Mouse (Mus musculus) CH12.LX (cell line): Measurements from ENCODE around the gene Rad1. TPM values are rescaled to one million over a fixed set of nuclear protein-coding genes. Genes with fewer than 3 reads are reported as not detected.
A peak's percentile ranks its signal among the peaks of the same experiment; 100 is the strongest.
"Not testable (repeated sequence)": the region's sequence is repeated elsewhere in the genome, so short reads cannot be mapped to it uniquely, and the experiment has no call there.

Experiments used
- DNase-seq: peaks from one replicate; pipeline ENCODE4 v3.0.0-alpha.2; 2013; ENCODE audit errors: extremely low read depth
- H3K27ac ChIP-seq: 2 replicates; pipeline ENCODE4 v1.5.1; 2012; ENCODE audit warnings: low read depth, mild to moderate bottlenecking, control low read depth, moderate library complexity; ENCODE audit not compliant: insufficient read depth
- H3K27me3 ChIP-seq: replicated peaks from 2 replicates; pipeline ENCODE3; 2012; ENCODE audit warnings: inconsistent platforms
- H3K36me3 ChIP-seq, 2 experiments: replicated peaks in 1 of 2; 2 replicates each; pipeline versions ENCODE3 to v1.6.1; 2012; ENCODE audit warnings: inconsistent platforms in 1 of 2, low read length in 1 of 2, mild to moderate bottlenecking in 1 of 2, mixed read lengths in 1 of 2, moderate library complexity in 1 of 2; ENCODE audit not compliant: control insufficient read depth in 1 of 2, insufficient read depth in 1 of 2
- H3K4me1 ChIP-seq, 2 experiments: 2 replicates each; pipeline ENCODE4 v1.6.1; 2012; ENCODE audit warnings: inconsistent platforms in 1 of 2, moderate library complexity in 1 of 2; ENCODE audit not compliant: insufficient read depth in 2 of 2, control insufficient read depth in 1 of 2
- H3K4me2 ChIP-seq: 2 replicates; pipeline ENCODE4 v1.6.1; 2012; ENCODE audit warnings: low read depth, mild to moderate bottlenecking, control low read depth; ENCODE audit not compliant: poor library complexity, insufficient read depth, severe bottlenecking
- H3K4me3 ChIP-seq, 3 experiments: fragments of 150-350 bp in 1 of 3; sonication (generic) in 1 of 3; replicated peaks in 1 of 3; 2 replicates each; pipeline versions ENCODE3 to v1.5.1; 2011 to 2012; ENCODE audit warnings: low read depth in 2 of 3, low read length in 2 of 3, mild to moderate bottlenecking in 2 of 3, moderate library complexity in 2 of 3, control low read depth in 1 of 3, improper control_type of control experiment in 1 of 3, inconsistent platforms in 1 of 3, mixed read lengths in 1 of 3; ENCODE audit not compliant: poor library complexity in 1 of 3
- H3K79me2 ChIP-seq: replicated peaks from 2 replicates; pipeline ENCODE4 v1.6.1; 2012; ENCODE audit warnings: mild to moderate bottlenecking, moderate library complexity; ENCODE audit not compliant: control insufficient read depth, poor library complexity, insufficient read depth, severe bottlenecking; ENCODE audit errors: extremely low read depth
- H3K9ac ChIP-seq: 2 replicates; pipeline ENCODE4 v1.6.1; 2012; ENCODE audit warnings: low read depth, mild to moderate bottlenecking, control low read depth, moderate library complexity; ENCODE audit not compliant: insufficient read depth
- H3K9me3 ChIP-seq: replicated peaks from 2 replicates; pipeline ENCODE3; 2012; ENCODE audit warnings: low read length, inconsistent platforms, mixed read lengths
- CTCF ChIP-seq, 2 experiments: IDR thresholded peaks in 1 of 2; conservative IDR thresholded peaks in 1 of 2; 2 replicates each; pipeline ENCODE4 v1.5.1; 2011 to 2012; ENCODE audit warnings: low read depth in 2 of 2, low read length in 2 of 2, improper control_type of control experiment in 1 of 2, inconsistent platforms in 1 of 2, mild to moderate bottlenecking in 1 of 2, moderate library complexity in 1 of 2
- E2F4 ChIP-seq: IDR thresholded peaks from 2 replicates; pipeline ENCODE4 v1.6.1; 2011; ENCODE audit warnings: low read depth, low read length, improper control_type of control experiment; ENCODE audit not compliant: insufficient replicate concordance
- ELF1 ChIP-seq: IDR thresholded peaks from 2 replicates; pipeline ENCODE4 v1.6.1; 2014; ENCODE audit warnings: low read depth, mild to moderate bottlenecking, inconsistent platforms, low read length, improper control_type of control experiment
- ETS1 ChIP-seq: conservative IDR thresholded peaks from 2 replicates; pipeline ENCODE4 v1.6.1; 2012; ENCODE audit warnings: low read depth, mild to moderate bottlenecking, inconsistent platforms, low read length, improper control_type of control experiment, moderate library complexity
- HCFC1 ChIP-seq: IDR thresholded peaks from 2 replicates; pipeline ENCODE4 v1.6.1; 2012; ENCODE audit warnings: low read depth, mild to moderate bottlenecking, inconsistent platforms, low read length, improper control_type of control experiment
- KAT2A ChIP-seq: IDR thresholded peaks from 2 replicates; pipeline ENCODE4 v1.6.1; 2012; ENCODE audit warnings: low read length, improper control_type of control experiment, inconsistent platforms; ENCODE audit not compliant: insufficient replicate concordance
- MAX ChIP-seq: IDR thresholded peaks from 2 replicates; pipeline ENCODE4 v1.6.1; 2011; ENCODE audit warnings: low read length, improper control_type of control experiment
- MEF2A ChIP-seq: IDR thresholded peaks from 2 replicates; pipeline ENCODE4 v1.6.1; 2014; ENCODE audit warnings: low read depth, mild to moderate bottlenecking, inconsistent platforms, low read length, improper control_type of control experiment, borderline replicate concordance
- NELFE ChIP-seq: IDR thresholded peaks from 2 replicates; pipeline ENCODE4 v1.6.1; 2011; ENCODE audit warnings: low read depth, low read length, improper control_type of control experiment
- NRF1 ChIP-seq: IDR thresholded peaks from 2 replicates; pipeline ENCODE4 v1.6.1; 2014; ENCODE audit warnings: low read depth, mild to moderate bottlenecking, inconsistent platforms, low read length, improper control_type of control experiment, moderate library complexity
- POLR2A ChIP-seq: IDR thresholded peaks from 2 replicates; pipeline ENCODE4 v1.6.1; 2011; ENCODE audit warnings: low read depth, mild to moderate bottlenecking, improper control_type of control experiment, low read length
- RAD21 ChIP-seq: IDR thresholded peaks from 2 replicates; pipeline ENCODE4 v1.6.1; 2011; ENCODE audit warnings: low read depth, mild to moderate bottlenecking, low read length, improper control_type of control experiment, moderate library complexity
- SMC3 ChIP-seq: IDR thresholded peaks from 2 replicates; pipeline ENCODE4 v1.6.1; 2011; ENCODE audit warnings: low read depth, low read length, improper control_type of control experiment
- TBP ChIP-seq: conservative IDR thresholded peaks from 2 replicates; pipeline ENCODE4 v1.6.1; 2011; ENCODE audit warnings: low read depth, low read length, improper control_type of control experiment
- USF1 ChIP-seq: IDR thresholded peaks from 2 replicates; pipeline ENCODE4 v1.6.1; 2014; ENCODE audit warnings: low read depth, mild to moderate bottlenecking, inconsistent platforms, low read length, improper control_type of control experiment
- ZC3H11A ChIP-seq: IDR thresholded peaks from 2 replicates; pipeline ENCODE4 v1.6.1; 2012; ENCODE audit warnings: low read depth, mild to moderate bottlenecking, inconsistent platforms, low read length, improper control_type of control experiment
- ZMIZ1 ChIP-seq: IDR thresholded peaks from 2 replicates; pipeline ENCODE4 v1.6.1; 2012; ENCODE audit warnings: low read depth, mild to moderate bottlenecking, inconsistent platforms, low read length, improper control_type of control experiment
- dilution Hi-C: fragments of 300-500 bp; cut with MboI; formaldehyde crosslinking; loops from 2 replicates; pipeline ENCODE4 v1.14.3; 2020; ENCODE audit warnings: low sequenced_read_pairs; ENCODE audit not compliant: extremely low pct_unique_long_range_greater_than_20kb, extremely low pct_ligation_motif_present
- in situ Hi-C: fragments of 300-500 bp; cut with MboI; formaldehyde crosslinking; loops from 3 replicates; pipeline ENCODE4 v1.14.3; 2019; ENCODE audit warnings: low sequenced_read_pairs, low pct_ligation_motif_present, low pct_unique_long_range_greater_than_20kb, mixed read lengths
- polyA plus RNA-seq: library from polyadenylated mRNA; unstranded; fragments of >175 nt; gene quantifications from 2 replicates; pipeline ENCODE4 v1.2.1, GENCODE M21; 2012; ENCODE audit warnings: low read depth; ENCODE audit not compliant: insufficient read length
- total RNA-seq, 2 experiments: library from RNA; depleted of rRNA; stranded (reverse); fragments of 300-350 nt in 1 of 2; fragments of >200 nt in 1 of 2; gene quantifications; 2 replicates each; pipeline ENCODE4 v1.2.3; 2012 to 2014

The Rad1 gene
- total and polyA plus RNA-seq, 3 experiments: 34.0 to 92.8 (median 37.6) TPM

DNA sequence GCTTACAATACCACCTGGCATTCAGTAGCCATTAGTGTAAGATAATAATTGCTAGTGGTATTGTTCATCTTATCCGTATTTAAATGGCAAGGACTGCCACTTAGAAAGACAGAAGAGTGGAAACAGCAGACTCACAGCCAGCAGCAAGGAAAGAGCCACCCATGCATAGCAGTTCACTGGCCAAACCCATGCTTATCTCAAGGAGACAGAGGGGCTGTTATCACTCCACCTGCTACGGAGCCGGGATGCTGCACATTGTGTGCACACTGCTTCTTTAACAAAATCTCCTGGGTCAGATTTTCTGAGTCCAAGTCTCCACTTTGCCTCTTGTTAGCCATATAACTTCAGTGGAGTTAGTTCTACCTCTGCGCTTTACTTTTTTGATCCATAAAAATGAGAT, 45.5 kb downstream of the Rad1 start:
- Histone ChIP-seq H3K27ac (no peak overlapping the region), H3K4me1 (peaks cover 3 to 14% of the 10 kb centered on the region in 2 experiments; a peak in 3 of 4 replicates), H3K4me2 (no peak overlapping the region), H3K36me3 (no peaks in the 10 kb centered on the region), H3K4me3 (no peak overlapping the region), H3K9me3 (no peaks in the 10 kb centered on the region), H3K79me2 (no peaks in the 10 kb centered on the region), H3K9ac (no peak overlapping the region), H3K27me3 (no peaks in the 10 kb centered on the region)
- dilution Hi-C loops (no loop called here), in situ Hi-C loops (no loop called here)
- DNase-seq: no peak
- TF ChIP-seq USF1 (no peak), HCFC1 (no peak), MAX (no peak), SMC3 (no peak), MEF2A (no peak), NRF1 (no peak), ETS1 (no peak), POLR2A (no peak), ZC3H11A (no peak), TBP (no peak), NELFE (no peak), ZMIZ1 (no peak), KAT2A (no peak), ELF1 (no peak)

DNA sequence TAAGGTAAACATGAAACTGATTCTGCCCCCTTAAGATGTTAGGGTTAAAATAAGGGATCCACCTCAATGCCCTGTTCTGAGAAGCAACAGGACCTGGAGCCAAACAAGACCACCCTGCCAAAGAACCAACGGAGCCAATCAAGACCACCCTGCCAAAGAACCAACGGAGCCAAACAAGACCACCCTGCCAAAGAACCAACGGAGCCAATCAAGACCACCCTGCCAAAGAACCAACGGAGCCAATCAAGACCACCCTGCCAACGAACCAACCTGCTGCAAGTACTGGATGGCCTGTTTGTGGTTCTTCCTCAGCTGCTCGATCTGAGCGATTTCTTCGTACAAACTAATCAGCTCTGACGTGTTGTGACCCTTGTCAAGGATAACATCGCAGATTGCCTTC, 47.5 kb downstream of the Rad1 start:
- in situ Hi-C loops, H3K36me3 ChIP-seq, DNase-seq, H3K4me3 ChIP-seq, H3K27me3 ChIP-seq, H3K27ac ChIP-seq, dilution Hi-C loops, H3K9me3 ChIP-seq, H3K4me2 ChIP-seq, H3K9ac ChIP-seq, H3K79me2 ChIP-seq: not testable (repeated sequence)
- peaks cover 9 to 28% of the 10 kb centered on the region in 2 experiments; a peak in 3 of 4 replicates for H3K4me1 ChIP-seq

DNA sequence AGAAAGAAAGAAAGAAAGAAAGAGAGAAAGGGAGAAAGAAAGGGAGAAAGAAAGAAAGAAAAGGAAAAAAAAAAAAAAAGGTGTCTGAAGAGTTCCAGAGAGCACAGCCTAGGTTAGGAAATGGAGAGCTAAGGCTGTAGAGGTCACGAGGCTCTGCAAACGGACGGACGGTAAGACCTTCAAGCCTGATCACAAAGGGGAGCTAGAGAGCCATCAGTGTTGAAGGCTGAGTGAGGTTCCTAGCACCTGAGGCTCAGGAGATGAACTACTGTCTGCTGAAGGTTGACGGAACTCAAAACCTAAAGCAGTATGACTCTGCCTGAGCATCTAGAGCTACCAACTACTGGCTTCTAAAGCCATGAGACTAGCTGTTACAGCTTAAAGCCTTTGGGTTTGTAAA, 48.8 kb downstream of the Rad1 start:
- in situ Hi-C loops (no loop called here), dilution Hi-C loops (no loop called here)
- Histone ChIP-seq H3K27ac (no peak overlapping the region), H3K9me3 (no peaks in the 10 kb centered on the region), H3K27me3 (no peaks in the 10 kb centered on the region), H3K9ac (no peak overlapping the region), H3K4me3 (no peak overlapping the region), H3K36me3 (no peaks in the 10 kb centered on the region), H3K79me2 (no peaks in the 10 kb centered on the region), H3K4me2 (no peak overlapping the region), H3K4me1 (peaks cover 14 to 40% of the 10 kb centered on the region in 2 experiments; a peak in 3 of 4 replicates)
- DNase-seq: peak; percentile 47
- TF ChIP-seq SMC3 (peak; percentile 56), HCFC1 (no peak), RAD21 (peak; percentile 68), E2F4 (no peak), CTCF (conservative IDR thresholded peaks at IDR 0.05 in 1 of 2, IDR thresholded peaks at IDR 0.05 in 1 of 2; ENCODE audit: low read depth in 2 of 2, low read length in 2 of 2) (peak in 1 of 2 experiments; percentile 66; a peak in 2 of 4 replicates), USF1 (no peak)
